Mouse (Mus musculus) CH12.LX (cell line): ENCODE data around the gene 4930544D05Rik. TPM values are rescaled to one million over a fixed set of nuclear protein-coding genes. Genes with fewer than 3 reads are reported as not detected.

Experiments used
- DNase-seq: peaks from one replicate; pipeline ENCODE4 v3.0.0-alpha.2; 2013; ENCODE audit errors: extremely low read depth
- H3K27ac ChIP-seq: 2 replicates; pipeline ENCODE4 v1.5.1; 2012; ENCODE audit warnings: low read depth, mild to moderate bottlenecking, control low read depth, moderate library complexity; ENCODE audit not compliant: insufficient read depth
- H3K27me3 ChIP-seq: replicated peaks from 2 replicates; pipeline ENCODE3; 2012; ENCODE audit warnings: inconsistent platforms
- H3K36me3 ChIP-seq, 2 experiments: replicated peaks in 1 of 2; 2 replicates each; pipeline versions ENCODE3 to v1.6.1; 2012; ENCODE audit warnings: inconsistent platforms in 1 of 2, low read length in 1 of 2, mild to moderate bottlenecking in 1 of 2, mixed read lengths in 1 of 2, moderate library complexity in 1 of 2; ENCODE audit not compliant: control insufficient read depth in 1 of 2, insufficient read depth in 1 of 2
- H3K4me1 ChIP-seq, 2 experiments: 2 replicates each; pipeline ENCODE4 v1.6.1; 2012; ENCODE audit warnings: inconsistent platforms in 1 of 2, moderate library complexity in 1 of 2; ENCODE audit not compliant: insufficient read depth in 2 of 2, control insufficient read depth in 1 of 2
- H3K4me2 ChIP-seq: 2 replicates; pipeline ENCODE4 v1.6.1; 2012; ENCODE audit warnings: low read depth, mild to moderate bottlenecking, control low read depth; ENCODE audit not compliant: poor library complexity, insufficient read depth, severe bottlenecking
- H3K4me3 ChIP-seq, 3 experiments: fragments of 150-350 bp in 1 of 3; sonication (generic) in 1 of 3; replicated peaks in 1 of 3; 2 replicates each; pipeline versions ENCODE3 to v1.5.1; 2011 to 2012; ENCODE audit warnings: low read depth in 2 of 3, low read length in 2 of 3, mild to moderate bottlenecking in 2 of 3, moderate library complexity in 2 of 3, control low read depth in 1 of 3, improper control_type of control experiment in 1 of 3, inconsistent platforms in 1 of 3, mixed read lengths in 1 of 3; ENCODE audit not compliant: poor library complexity in 1 of 3
- H3K79me2 ChIP-seq: replicated peaks from 2 replicates; pipeline ENCODE4 v1.6.1; 2012; ENCODE audit warnings: mild to moderate bottlenecking, moderate library complexity; ENCODE audit not compliant: control insufficient read depth, poor library complexity, insufficient read depth, severe bottlenecking; ENCODE audit errors: extremely low read depth
- H3K9ac ChIP-seq: 2 replicates; pipeline ENCODE4 v1.6.1; 2012; ENCODE audit warnings: low read depth, mild to moderate bottlenecking, control low read depth, moderate library complexity; ENCODE audit not compliant: insufficient read depth
- H3K9me3 ChIP-seq: replicated peaks from 2 replicates; pipeline ENCODE3; 2012; ENCODE audit warnings: low read length, inconsistent platforms, mixed read lengths
- BHLHE40 ChIP-seq: IDR thresholded peaks from 2 replicates; pipeline ENCODE4 v1.6.1; 2011; ENCODE audit warnings: mild to moderate bottlenecking, low read depth, low read length, improper control_type of control experiment
- CHD1 ChIP-seq: IDR thresholded peaks from 2 replicates; pipeline ENCODE4 v1.6.1; 2012; ENCODE audit warnings: low read depth, low read length, improper control_type of control experiment, inconsistent platforms
- CTCF ChIP-seq, 2 experiments: IDR thresholded peaks in 1 of 2; conservative IDR thresholded peaks in 1 of 2; 2 replicates each; pipeline ENCODE4 v1.5.1; 2011 to 2012; ENCODE audit warnings: low read depth in 2 of 2, low read length in 2 of 2, improper control_type of control experiment in 1 of 2, inconsistent platforms in 1 of 2, mild to moderate bottlenecking in 1 of 2, moderate library complexity in 1 of 2
- E2F4 ChIP-seq: IDR thresholded peaks from 2 replicates; pipeline ENCODE4 v1.6.1; 2011; ENCODE audit warnings: low read depth, low read length, improper control_type of control experiment; ENCODE audit not compliant: insufficient replicate concordance
- ELF1 ChIP-seq: IDR thresholded peaks from 2 replicates; pipeline ENCODE4 v1.6.1; 2014; ENCODE audit warnings: low read depth, mild to moderate bottlenecking, inconsistent platforms, low read length, improper control_type of control experiment
- ETS1 ChIP-seq: conservative IDR thresholded peaks from 2 replicates; pipeline ENCODE4 v1.6.1; 2012; ENCODE audit warnings: low read depth, mild to moderate bottlenecking, inconsistent platforms, low read length, improper control_type of control experiment, moderate library complexity
- GABPA ChIP-seq: IDR thresholded peaks from 2 replicates; pipeline ENCODE4 v1.6.1; 2012; ENCODE audit warnings: low read depth, low read length, improper control_type of control experiment, inconsistent platforms; ENCODE audit not compliant: insufficient replicate concordance
- IRF4 ChIP-seq: IDR thresholded peaks from 2 replicates; pipeline ENCODE4 v1.6.1; 2014; ENCODE audit warnings: low read depth, mild to moderate bottlenecking, inconsistent platforms, low read length, improper control_type of control experiment
- JUN ChIP-seq: IDR thresholded peaks from 2 replicates; pipeline ENCODE4 v1.6.1; 2011; ENCODE audit warnings: low read depth, mild to moderate bottlenecking, low read length, improper control_type of control experiment, moderate library complexity; ENCODE audit not compliant: insufficient read depth
- KAT2A ChIP-seq: IDR thresholded peaks from 2 replicates; pipeline ENCODE4 v1.6.1; 2012; ENCODE audit warnings: low read length, improper control_type of control experiment, inconsistent platforms; ENCODE audit not compliant: insufficient replicate concordance
- MAX ChIP-seq: IDR thresholded peaks from 2 replicates; pipeline ENCODE4 v1.6.1; 2011; ENCODE audit warnings: low read length, improper control_type of control experiment
- MEF2A ChIP-seq: IDR thresholded peaks from 2 replicates; pipeline ENCODE4 v1.6.1; 2014; ENCODE audit warnings: low read depth, mild to moderate bottlenecking, inconsistent platforms, low read length, improper control_type of control experiment, borderline replicate concordance
- MYC ChIP-seq: IDR thresholded peaks from 2 replicates; pipeline ENCODE4 v1.6.1; 2011; ENCODE audit warnings: low read depth, mild to moderate bottlenecking, improper control_type of control experiment, low read length
- NELFE ChIP-seq: IDR thresholded peaks from 2 replicates; pipeline ENCODE4 v1.6.1; 2011; ENCODE audit warnings: low read depth, low read length, improper control_type of control experiment
- PAX5 ChIP-seq: IDR thresholded peaks from 2 replicates; pipeline ENCODE4 v1.6.1; 2012; ENCODE audit warnings: low read length, inconsistent platforms, mixed read lengths
- RCOR1 ChIP-seq: conservative IDR thresholded peaks from 2 replicates; pipeline ENCODE4 v1.6.1; 2012; ENCODE audit warnings: low read depth, mild to moderate bottlenecking, inconsistent platforms, low read length, improper control_type of control experiment
- SMC3 ChIP-seq: IDR thresholded peaks from 2 replicates; pipeline ENCODE4 v1.6.1; 2011; ENCODE audit warnings: low read depth, low read length, improper control_type of control experiment
- TCF12 ChIP-seq: IDR thresholded peaks from 2 replicates; pipeline ENCODE4 v1.6.1; 2014; ENCODE audit warnings: low read depth, mild to moderate bottlenecking, inconsistent platforms, low read length, improper control_type of control experiment
- USF1 ChIP-seq: IDR thresholded peaks from 2 replicates; pipeline ENCODE4 v1.6.1; 2014; ENCODE audit warnings: low read depth, mild to moderate bottlenecking, inconsistent platforms, low read length, improper control_type of control experiment
- USF2 ChIP-seq: conservative IDR thresholded peaks from 2 replicates; pipeline ENCODE4 v1.6.1; 2011; ENCODE audit warnings: low read depth, low read length, improper control_type of control experiment
- ZC3H11A ChIP-seq: IDR thresholded peaks from 2 replicates; pipeline ENCODE4 v1.6.1; 2012; ENCODE audit warnings: low read depth, mild to moderate bottlenecking, inconsistent platforms, low read length, improper control_type of control experiment
- ZKSCAN1 ChIP-seq: IDR thresholded peaks from 2 replicates; pipeline ENCODE4 v1.6.1; 2012; ENCODE audit warnings: low read depth, inconsistent platforms, low read length, improper control_type of control experiment, borderline replicate concordance
- ZNF384 ChIP-seq: IDR thresholded peaks from 2 replicates; pipeline ENCODE4 v1.6.1; 2012; ENCODE audit warnings: low read depth, low read length, improper control_type of control experiment, inconsistent platforms
- dilution Hi-C: fragments of 300-500 bp; cut with MboI; formaldehyde crosslinking; loops from 2 replicates; pipeline ENCODE4 v1.14.3; 2020; ENCODE audit warnings: low sequenced_read_pairs; ENCODE audit not compliant: extremely low pct_unique_long_range_greater_than_20kb, extremely low pct_ligation_motif_present
- in situ Hi-C: fragments of 300-500 bp; cut with MboI; formaldehyde crosslinking; loops from 3 replicates; pipeline ENCODE4 v1.14.3; 2019; ENCODE audit warnings: low sequenced_read_pairs, low pct_ligation_motif_present, low pct_unique_long_range_greater_than_20kb, mixed read lengths
- polyA plus RNA-seq: library from polyadenylated mRNA; unstranded; fragments of >175 nt; gene quantifications from 2 replicates; pipeline ENCODE4 v1.2.1, GENCODE M21; 2012; ENCODE audit warnings: low read depth; ENCODE audit not compliant: insufficient read length
- total RNA-seq, 2 experiments: library from RNA; depleted of rRNA; stranded (reverse); fragments of 300-350 nt in 1 of 2; fragments of >200 nt in 1 of 2; gene quantifications; 2 replicates each; pipeline ENCODE4 v1.2.3; 2012 to 2014

The 4930544D05Rik gene
- total and polyA plus RNA-seq, 3 experiments = 0.17 TPM; not detected in 2

DNA sequence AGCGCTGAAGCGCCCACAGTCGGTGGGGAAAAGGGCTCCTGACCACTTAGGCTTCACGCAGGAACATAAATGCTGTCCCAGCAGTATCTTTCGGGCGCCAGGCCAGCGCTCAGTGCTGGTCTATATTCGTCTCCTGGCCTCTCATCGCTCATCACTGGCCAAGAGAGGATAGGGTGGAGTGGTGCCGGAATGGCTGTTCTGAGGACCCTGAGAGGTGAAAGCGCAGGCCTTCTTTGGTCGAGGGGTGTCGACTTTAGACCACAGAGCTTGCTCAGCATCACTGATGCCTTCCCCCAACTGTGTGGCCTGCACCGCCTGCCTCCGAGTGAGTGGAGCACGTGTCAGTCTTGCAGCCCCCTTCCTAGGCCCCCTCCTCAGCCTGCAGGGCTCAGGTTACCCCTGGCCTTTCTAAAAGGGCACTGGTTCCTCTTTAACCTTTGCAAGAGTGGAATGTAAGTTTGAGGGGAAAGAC lies 40.8 kb downstream of the 4930544D05Rik start:
- dilution Hi-C loops (no loop called here), in situ Hi-C loops (no loop called here)
- Histone ChIP-seq H3K27ac (peak overlapping the region; percentile 95; the same call in 1 of the 2 replicates), H3K27me3 (no peaks in the 10 kb centered on the region), H3K4me1 (peaks cover 7 to 36% of the 10 kb centered on the region in 2 experiments), H3K9me3 (no peaks in the 10 kb centered on the region), H3K4me2 (peak overlapping the region; percentile 62; the same call in 1 of the 2 replicates), H3K4me3 (peak overlapping the region; percentile 30 to 78 (median 65)), H3K79me2 (peaks cover 29% of the 10 kb centered on the region), H3K36me3 (peaks cover 13 to 46% of the 10 kb centered on the region in 2 experiments), H3K9ac (peak overlapping the region; percentile 90)
- peak; percentile 41 for DNase-seq
- TF ChIP-seq MEF2A (no peak), BHLHE40 (peak; percentile 74), CTCF (conservative IDR thresholded peaks at IDR 0.05 in 1 of 2, IDR thresholded peaks at IDR 0.05 in 1 of 2; ENCODE audit: low read depth in 2 of 2, low read length in 2 of 2) (no peak), TCF12 (no peak), PAX5 (no peak), USF1 (no peak), SMC3 (no peak), IRF4 (no peak), ETS1 (no peak), ZC3H11A (no peak), RCOR1 (no peak), E2F4 (no peak), MAX (peak; percentile 76), CHD1 (0 out of 2 replicates have a peak, but pooled peaks have one; percentile 18), MYC (0 out of 2 replicates have a peak, but pooled peaks have one; percentile 15), KAT2A (no peak), GABPA (no peak), NELFE (no peak), ZNF384 (no peak), ZKSCAN1 (no peak), JUN (no peak)

- H3K4me3 ChIP-seq = peak within 1 kb of the TSS; percentile 30 to 78 (median 65)
- peak within 1 kb of the TSS; percentile 90 for H3K9ac ChIP-seq
- dilution Hi-C loops (no loop called here), in situ Hi-C loops (no loop called here)
- peak within 1 kb of the TSS; percentile 62 for H3K4me2 ChIP-seq
- no peak for TF ChIP-seq CTCF (conservative IDR thresholded peaks at IDR 0.05 in 1 of 2, IDR thresholded peaks at IDR 0.05 in 1 of 2; ENCODE audit: low read depth in 2 of 2, low read length in 2 of 2)
- no peak for TF ChIP-seq USF2
- TF ChIP-seq ZC3H11A = no peak
- TF ChIP-seq MYC = no peak
- TF ChIP-seq ELF1 = no peak
- no peaks in the 10 kb centered on the region for H3K27me3 ChIP-seq
- DNase-seq = no peak
- peak within 1 kb of the TSS; percentile 95 for H3K27ac ChIP-seq
- H3K4me1 ChIP-seq = peaks cover 7 to 32% of the 10 kb centered on the region in 2 experiments
- peaks cover 14 to 46% of the 10 kb centered on the region in 2 experiments for H3K36me3 ChIP-seq
- H3K79me2 ChIP-seq = peaks cover 24% of the 10 kb centered on the region
- H3K9me3 ChIP-seq = no peaks in the 10 kb centered on the region
Observed at GRCm38 (mm10) chr11:70656964-70657363, 41.3 kb downstream of the 4930544D05Rik start, which contains the start of gene Eno3. Gene Eno3 (plus strand): TSS chr11:70657202.
